8 mouse cellular contexts compared by ENCODE assay signal in the genomic region with DNA sequence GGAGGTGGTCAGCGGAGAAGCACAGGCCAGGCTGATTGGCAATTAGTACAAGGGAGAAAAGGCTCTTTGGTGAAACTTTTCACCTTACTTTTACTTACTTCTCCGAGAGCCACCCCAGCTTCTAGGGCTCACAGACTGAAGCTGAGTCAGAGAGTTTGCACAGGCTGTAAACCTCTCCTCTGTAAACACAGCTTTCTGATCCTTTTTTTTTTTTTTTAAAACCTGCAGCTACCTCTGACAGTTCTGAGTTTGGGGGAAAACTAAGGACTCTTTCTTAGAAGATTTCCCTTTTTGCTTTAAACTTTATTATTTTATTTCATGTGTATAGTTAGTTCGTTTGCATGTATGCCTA. TPM values are rescaled to one million over a fixed set of nuclear protein-coding genes. Genes with fewer than 3 reads are reported as not detected.
DNase-seq lines count a peak whose midpoint lies in the region; ATAC-seq and TF ChIP-seq lines count a peak whose summit lies in the region.

No protein-coding gene starts in this region.

- no peak for DNase-seq in heart, postnatal 0 days (ENCODE audit: low spot score)
- DNase-seq in heart, adult 11 months, result no peak
- peak; percentile 26 for DNase-seq in NIH3T3 (ENCODE audit: low read depth)
- no peak for DNase-seq in hindbrain, embryonic 11.5 days (ENCODE audit: low spot score)
- no peak for DNase-seq in B cell, adult 2 months
- no peak for DNase-seq in spleen, adult 12 weeks (ENCODE audit: low spot score)
- no peak for DNase-seq in right cerebral cortex, adult 18-20 months

- WGBS in heart, postnatal 0 days, result 54% methylated on average over 3 of the region's 3 CpGs
- WGBS in hindbrain, embryonic 11.5 days, result 43% methylated on average over 3 of the region's 3 CpGs
- 26% methylated on average over 3 of the region's 3 CpGs for WGBS in midbrain, embryonic 12.5 days

- H3K9me3 ChIP-seq in heart, postnatal 0 days (replicated peaks; ENCODE audit: control insufficient read depth, low read length), result no peaks in the 10 kb centered on the region
- no peaks in the 10 kb centered on the region for H3K9me3 ChIP-seq in hindbrain, embryonic 11.5 days (ENCODE audit: control insufficient read depth, low read length)
- H3K9me3 ChIP-seq in midbrain, embryonic 12.5 days, result no peaks in the 10 kb centered on the region

- no peaks in the 10 kb centered on the region for H3K36me3 ChIP-seq in heart, postnatal 0 days (replicated peaks; ENCODE audit: control insufficient read depth, insufficient read depth, low read length)
- no peaks in the 10 kb centered on the region for H3K36me3 ChIP-seq in hindbrain, embryonic 11.5 days (ENCODE audit: control insufficient read depth, insufficient read depth, low read length)
- H3K36me3 ChIP-seq in midbrain, embryonic 12.5 days, result no peaks in the 10 kb centered on the region

- H3K4me2 ChIP-seq in heart, postnatal 0 days (ENCODE audit: low read depth, low read length), result peak overlapping the region; percentile 95
- H3K4me2 ChIP-seq in hindbrain, embryonic 11.5 days (replicated peaks; ENCODE audit: low read depth, low read length), result peak overlapping the region; percentile 88
- peak overlapping the region; percentile 90 for H3K4me2 ChIP-seq in midbrain, embryonic 12.5 days (replicated peaks)

- ATAC-seq in heart, postnatal 0 days (ENCODE audit: insufficient read depth, low read depth), result no peak
- no peak for ATAC-seq in hindbrain, embryonic 11.5 days (ENCODE audit: low FRiP score)
- ATAC-seq in midbrain, embryonic 12.5 days (ENCODE audit: low FRiP score, low read depth), result no peak; the same call in 1 of the 2 replicates

- peak overlapping the region; percentile 67 for H3K9ac ChIP-seq in heart, postnatal 0 days (replicated peaks; ENCODE audit: low read depth, low read length)
- peak overlapping the region; percentile 34; the same call in 1 of the 2 replicates for H3K9ac ChIP-seq in hindbrain, embryonic 11.5 days (ENCODE audit: low read depth, low read length)
- no peak overlapping the region for H3K9ac ChIP-seq in midbrain, embryonic 12.5 days (replicated peaks)

- H3K4me3 ChIP-seq in heart, postnatal 0 days (ENCODE audit: low read depth, low read length), result peak overlapping the region; percentile 60
- peak overlapping the region; percentile 36 for H3K4me3 ChIP-seq in hindbrain, embryonic 11.5 days (ENCODE audit: low read depth, low read length)
- H3K4me3 ChIP-seq in midbrain, embryonic 12.5 days, result peak overlapping the region; percentile 47; the same call in 1 of the 2 replicates

- H3K4me1 ChIP-seq in heart, postnatal 0 days (ENCODE audit: control insufficient read depth, insufficient read depth), result no peaks in the 10 kb centered on the region
- no peaks in the 10 kb centered on the region for H3K4me1 ChIP-seq in hindbrain, embryonic 11.5 days (replicated peaks; ENCODE audit: control insufficient read depth, insufficient read depth, low read length)
- peaks cover 7% of the 10 kb centered on the region; the same call in 1 of the 2 replicates for H3K4me1 ChIP-seq in midbrain, embryonic 12.5 days

- TF ChIP-seq EP300 in heart, postnatal 0 days (IDR thresholded peaks at IDR 0.05; ENCODE audit: low read depth), result no peak

- TF ChIP-seq CTCF in heart, postnatal 0 days (IDR thresholded peaks at IDR 0.05; ENCODE audit: low read depth), result no peak

- H3K27me3 ChIP-seq in heart, postnatal 0 days (ENCODE audit: control insufficient read depth, insufficient read depth, low read length), result no peaks in the 10 kb centered on the region
- peaks cover 12% of the 10 kb centered on the region for H3K27me3 ChIP-seq in hindbrain, embryonic 11.5 days (ENCODE audit: control insufficient read depth, insufficient read depth, low read length)
- H3K27me3 ChIP-seq in midbrain, embryonic 12.5 days, result peaks cover 40% of the 10 kb centered on the region

- no peak overlapping the region for H3K27ac ChIP-seq in heart, postnatal 0 days (ENCODE audit: low read depth)
- no peak overlapping the region for H3K27ac ChIP-seq in hindbrain, embryonic 11.5 days (ENCODE audit: low read depth, low read length)
- no peak overlapping the region for H3K27ac ChIP-seq in midbrain, embryonic 12.5 days (replicated peaks)

RNA-seq across cellular contexts. Expression of gene Sqor, which starts 0.7 kb away (rescaled TPM):
- total RNA-seq in heart, postnatal 0 days (2014; rRNA removed; ENCODE audit: low replicate concordance), result 8.1 and 11.4 TPM in 2 replicates
- polyA plus RNA-seq in heart, postnatal 0 days (2015; fragmentation: Nextera tagmentation; extraction: Ambion mirVana), result 8.0 and 8.9 TPM in 2 replicates
- polyA plus RNA-seq in hindbrain, embryonic 11.5 days (2014; fragmentation: Nextera tagmentation; extraction: Ambion mirVana), result 2.9 and 3.7 TPM in 2 replicates
- 3.4 and 3.6 TPM in 2 replicates for polyA plus RNA-seq in midbrain, embryonic 12.5 days (2016; fragmentation: Nextera tagmentation; extraction: Ambion mirVana)

RNA-seq across cellular contexts. Expression of gene Bloc1s6, which starts 27.5 kb away (rescaled TPM):
- total RNA-seq in heart, postnatal 0 days (2014; rRNA removed; ENCODE audit: low replicate concordance), result 16.5 and 34.6 TPM in 2 replicates
- 27.5 and 28.6 TPM in 2 replicates for polyA plus RNA-seq in heart, postnatal 0 days (2015; fragmentation: Nextera tagmentation; extraction: Ambion mirVana)
- polyA plus RNA-seq in hindbrain, embryonic 11.5 days (2014; fragmentation: Nextera tagmentation; extraction: Ambion mirVana), result 66.6 and 69.0 TPM in 2 replicates
- polyA plus RNA-seq in midbrain, embryonic 12.5 days (2016; fragmentation: Nextera tagmentation; extraction: Ambion mirVana), result 74.2 and 78.7 TPM in 2 replicates
